Mouse (Mus musculus): ENCODE data around the gene Cdkn3.
"Not testable (repeated sequence)": the region's sequence is repeated elsewhere in the genome, so short reads cannot be mapped to it uniquely, and the experiment has no call there.

Cdkn3 gene

GRCm38 (mm10) chr14:46783327-46783926 is 23.1 kb downstream of the Cdkn3 start:
- DNase-seq (ENCODE audit: low spot score), result no peak

GRCm38 (mm10) chr14:46785247-46785646 is 24.9 kb downstream of the Cdkn3 start:
- DNase-seq (ENCODE audit: low spot score), result no peak

GRCm38 (mm10) chr14:46787454-46787786 is 27.1 kb downstream of the Cdkn3 start:
- DNase-seq (ENCODE audit: low spot score), result no peak

- DNase-seq (ENCODE audit: low spot score), result peak; percentile 93
Measured at GRCm38 (mm10) chr14:46787787-46788504, 27.6 kb downstream of the Cdkn3 start, which contains the start of gene Cnih1. TSS of gene Cnih1 (minus strand) at chr14:46788411.

- DNase-seq (ENCODE audit: low spot score), result no peak
Measured at GRCm38 (mm10) chr14:46788505-46788901, 28.2 kb downstream of the Cdkn3 start.

- DNase-seq (ENCODE audit: low spot score), result peak; percentile 18
Measured at GRCm38 (mm10) chr14:46790303-46790702, 30.0 kb downstream of the Cdkn3 start.

GRCm38 (mm10) chr14:46790723-46791122 is 30.4 kb downstream of the Cdkn3 start:
- DNase-seq (ENCODE audit: low spot score), result no peak

GRCm38 (mm10) chr14:46794157-46794556 is 33.8 kb downstream of the Cdkn3 start:
- DNase-seq (ENCODE audit: low spot score), result no peak

- DNase-seq (ENCODE audit: low spot score), result no peak
Measured at GRCm38 (mm10) chr14:46800684-46801345, 40.5 kb downstream of the Cdkn3 start.

GRCm38 (mm10) chr14:46803259-46803658 is 42.9 kb downstream of the Cdkn3 start:
- DNase-seq (ENCODE audit: low spot score), result no peak

- no peak for DNase-seq (ENCODE audit: low spot score)
Measured at GRCm38 (mm10) chr14:46803791-46804190, 43.5 kb downstream of the Cdkn3 start.

- DNase-seq (ENCODE audit: low spot score), result no peak
Measured at GRCm38 (mm10) chr14:46806186-46806585, 45.8 kb downstream of the Cdkn3 start.

GRCm38 (mm10) chr14:46807927-46808326 is 47.6 kb downstream of the Cdkn3 start:
- DNase-seq (ENCODE audit: low spot score), result no peak

- DNase-seq (ENCODE audit: low spot score), result no peak
Measured at GRCm38 (mm10) chr14:46815640-46816039, 55.3 kb downstream of the Cdkn3 start.

- no peak for DNase-seq (ENCODE audit: low spot score)
Measured at GRCm38 (mm10) chr14:46816916-46817622, 56.7 kb downstream of the Cdkn3 start.

GRCm38 (mm10) chr14:46818743-46819142 is 58.4 kb downstream of the Cdkn3 start:
- DNase-seq (ENCODE audit: low spot score), result no peak

GRCm38 (mm10) chr14:46819961-46820360 is 59.6 kb downstream of the Cdkn3 start:
- DNase-seq (ENCODE audit: low spot score), result not testable (repeated sequence)

Measured in embryo, embryonic 10.5 days (tissue).